Mouse (Mus musculus) forebrain, postnatal 0 days (tissue): ENCODE measurements around the gene Gba. TPM values are rescaled to one million over a fixed set of nuclear protein-coding genes. Genes with fewer than 3 reads are reported as not detected.
"Not testable (repeated sequence)": the region's sequence is repeated elsewhere in the genome, so short reads cannot be mapped to it uniquely, and the experiment has no call there.

ENCODE experiments used
- ATAC-seq: fragments of 200-750 bp; cut with Nextera tagmentation; 2 replicates; pipeline ENCODE4 v1.8.0; 2017; ENCODE audit warnings: mild to moderate bottlenecking, moderate library complexity
- DNase-seq: peaks from one replicate; pipeline ENCODE4 v3.0.0-alpha.2; 2015
- H3K27ac ChIP-seq: fragments of 300-500 bp; sonication (generic); 2 replicates; pipeline ENCODE4 v1.5.1; 2014; ENCODE audit warnings: low read depth, mild to moderate bottlenecking, antibody characterized with exemption, low read length, moderate library complexity, mixed read lengths
- H3K27me3 ChIP-seq: fragments of 300-500 bp; sonication (generic); 2 replicates; pipeline ENCODE4 v1.6.1; 2014; ENCODE audit warnings: mild to moderate bottlenecking, low read length, mixed read lengths; ENCODE audit not compliant: insufficient read depth
- H3K36me3 ChIP-seq: fragments of 300-500 bp; sonication (generic); 2 replicates; pipeline ENCODE4 v1.6.1; 2014; ENCODE audit warnings: mild to moderate bottlenecking, moderate library complexity; ENCODE audit not compliant: insufficient read depth
- H3K4me1 ChIP-seq: fragments of 300-500 bp; sonication (generic); 2 replicates; pipeline ENCODE4 v1.6.1; 2014; ENCODE audit warnings: antibody characterized with exemption; ENCODE audit not compliant: insufficient read depth
- H3K4me2 ChIP-seq: fragments of 300-500 bp; sonication (generic); 2 replicates; pipeline ENCODE4 v1.6.1; 2014; ENCODE audit warnings: low read depth, mild to moderate bottlenecking, moderate library complexity
- H3K4me3 ChIP-seq: fragments of 300-500 bp; sonication (generic); 2 replicates; pipeline ENCODE4 v1.5.1; 2014; ENCODE audit warnings: low read depth, low read length, mixed read lengths
- H3K9ac ChIP-seq: fragments of 300-500 bp; sonication (generic); 2 replicates; pipeline ENCODE4 v1.6.1; 2014; ENCODE audit warnings: mild to moderate bottlenecking
- H3K9me3 ChIP-seq: fragments of 300-500 bp; sonication (generic); 2 replicates; pipeline ENCODE4 v1.6.1; 2016; ENCODE audit warnings: low read length
- CTCF ChIP-seq: sonication (generic); IDR thresholded peaks from 2 replicates; pipeline ENCODE4 v1.5.1; 2016; ENCODE audit warnings: antibody characterized with exemption, control low read depth, low read depth
- WGBS: fragments of 180-500 bp; shearing (Covaris S2); extraction: QIAGEN DNeasy Blood & Tissue Kit; methylation state at CpG from one replicate; pipeline ENCODE4 v1.1.7; 2014; 5-methylcytosine and 5-hydroxymethylcytosine counted together
- polyA plus RNA-seq: library from polyadenylated mRNA; unstranded; fragments of >200 nt; fragmentation: Nextera tagmentation; extraction: Ambion mirVana; gene quantifications from 2 replicates; pipeline ENCODE4 v1.2.1, GENCODE M21; 2015
- total RNA-seq: library from RNA; depleted of rRNA; stranded (reverse); fragments of >200 nt; gene quantifications from 2 replicates; pipeline ENCODE4 v1.2.3, GENCODE M21; 2014

Gene Gba
- total and polyA plus RNA-seq, 2 experiments from 2014 or later, result 41.7 to 51.1 TPM

DNA sequence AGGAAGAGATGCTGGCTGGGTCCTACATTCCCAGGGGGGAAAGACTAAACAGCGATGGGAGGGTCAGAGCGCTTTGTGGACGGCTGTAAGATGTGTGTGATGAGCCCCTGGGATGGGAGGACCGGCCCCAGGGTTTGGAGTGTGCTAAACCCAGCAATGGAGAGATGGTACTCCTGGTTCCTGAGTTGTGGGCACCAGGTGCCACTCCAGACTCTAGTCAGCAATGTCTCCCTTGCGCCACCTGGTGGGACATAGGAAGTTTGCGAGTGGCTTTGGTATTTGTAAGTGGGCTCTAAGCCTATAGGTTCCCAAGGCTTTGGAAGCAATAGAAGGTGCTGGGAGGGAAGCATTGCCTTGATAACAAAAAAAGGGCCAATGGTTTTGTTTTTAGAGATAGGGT lies 13.1 kb downstream of the Gba start:
- ATAC-seq (peak; percentile 59), DNase-seq (peak; percentile 95)
- no peaks in the 10 kb centered on the region for H3K27me3 ChIP-seq
- peaks cover 8% of the 10 kb centered on the region for H3K4me1 ChIP-seq
- peak overlapping the region; percentile 84 for H3K4me2 ChIP-seq
- peak overlapping the region; percentile 97 for H3K27ac ChIP-seq
- WGBS, result 0% methylated on average over 6 of the region's 6 CpGs
- peak overlapping the region; percentile 86 for H3K9ac ChIP-seq
- peaks cover 11% of the 10 kb centered on the region; the same call in 1 of the 2 replicates for H3K36me3 ChIP-seq
- peak; percentile 96 for TF ChIP-seq CTCF
- H3K4me3 ChIP-seq, result peak overlapping the region; percentile 79
- no peaks in the 10 kb centered on the region for H3K9me3 ChIP-seq

DNA sequence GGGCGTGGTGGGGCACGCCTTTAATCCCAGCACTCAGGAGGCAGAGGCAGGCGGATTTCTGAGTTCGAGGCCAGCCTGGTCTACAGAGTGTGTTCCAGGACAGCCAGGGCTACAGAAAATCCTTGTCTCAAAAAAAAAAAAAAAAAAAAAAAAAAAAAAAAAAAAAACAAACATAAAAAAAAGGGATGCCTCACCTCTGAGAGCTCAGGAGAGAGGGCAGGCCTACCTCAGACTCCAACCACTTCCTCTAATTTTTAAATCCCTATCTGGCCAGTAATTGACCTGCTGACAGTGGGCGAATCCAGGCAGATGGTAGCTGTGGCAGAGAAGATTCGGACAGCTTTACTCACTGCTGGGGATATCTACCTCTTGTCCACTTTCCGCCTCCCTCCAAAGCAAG lies 13.7 kb downstream of the Gba start:
- H3K27me3 ChIP-seq, H3K4me3 ChIP-seq, H3K9me3 ChIP-seq, H3K4me1 ChIP-seq, ATAC-seq, H3K9ac ChIP-seq, DNase-seq, H3K27ac ChIP-seq: not testable (repeated sequence)
- WGBS, result 66% methylated on average over 7 of the region's 7 CpGs
- Histone ChIP-seq H3K4me2 (peak overlapping the region; percentile 84; the same call in 1 of the 2 replicates), H3K36me3 (peaks cover 16% of the 10 kb centered on the region)

DNA sequence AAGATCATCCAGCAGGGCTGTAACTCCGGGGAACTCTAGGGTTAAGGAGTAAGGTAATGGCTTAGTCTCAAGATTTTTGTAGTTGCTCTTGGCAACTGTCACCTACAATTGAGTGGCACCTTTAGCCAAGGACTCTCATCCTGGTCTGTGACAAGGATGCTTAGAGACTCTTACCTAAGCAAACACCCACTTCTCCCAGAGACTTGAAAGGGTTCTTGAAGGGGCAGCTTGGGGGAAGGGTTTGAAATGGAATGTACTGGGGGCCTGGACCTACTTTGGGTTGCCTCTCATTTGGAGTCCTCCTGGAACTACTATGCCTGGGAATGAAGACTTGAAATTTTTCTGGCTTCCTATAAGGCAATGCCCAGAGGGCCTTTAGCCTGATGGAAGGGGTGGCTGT lies 15.5 kb downstream of the Gba start:
- Histone ChIP-seq H3K9me3 (no peaks in the 10 kb centered on the region), H3K4me1 (peaks cover 1% of the 10 kb centered on the region), H3K36me3 (peaks cover 23% of the 10 kb centered on the region), H3K4me3 (no peak overlapping the region), H3K27me3 (no peaks in the 10 kb centered on the region), H3K27ac (no peak overlapping the region), H3K4me2 (no peak overlapping the region), H3K9ac (no peak overlapping the region)
- DNase-seq, result no peak
- no peak for ATAC-seq
- TF ChIP-seq CTCF, result no peak
- WGBS, result 41% methylated on average over 1 of the region's 1 CpGs

GRCm38 (mm10) chr3:89219546-89219945 lies 16.8 kb downstream of the Gba start:
- no peak for DNase-seq
- H3K4me2 ChIP-seq, result no peak overlapping the region
- no peaks in the 10 kb centered on the region for H3K4me1 ChIP-seq
- H3K4me3 ChIP-seq, result no peak overlapping the region
- no peaks in the 10 kb centered on the region for H3K27me3 ChIP-seq
- WGBS, result 50% methylated on average over 8 of the region's 8 CpGs
- no peak overlapping the region; the same call in 1 of the 2 replicates for H3K27ac ChIP-seq
- ATAC-seq, result no peak
- H3K9me3 ChIP-seq, result no peaks in the 10 kb centered on the region
- no peak for TF ChIP-seq CTCF
- no peak overlapping the region for H3K9ac ChIP-seq
- peaks cover 23% of the 10 kb centered on the region for H3K36me3 ChIP-seq

- H3K4me1 ChIP-seq, result peaks cover 10% of the 10 kb centered on the region
- no peak overlapping the region for H3K4me3 ChIP-seq
- no peaks in the 10 kb centered on the region for H3K9me3 ChIP-seq
- peaks cover 23% of the 10 kb centered on the region for H3K36me3 ChIP-seq
- DNase-seq (no peak), ATAC-seq (no peak)
- WGBS, result 58% methylated on average over 5 of the region's 5 CpGs
- no peak for TF ChIP-seq CTCF
- H3K9ac ChIP-seq, result no peak overlapping the region
- no peak overlapping the region for H3K4me2 ChIP-seq
- H3K27ac ChIP-seq, result no peak overlapping the region
- no peaks in the 10 kb centered on the region for H3K27me3 ChIP-seq
These were observed 18.4 kb downstream of the Gba start for GRCm38 (mm10) chr3:89221167-89221566.

DNA sequence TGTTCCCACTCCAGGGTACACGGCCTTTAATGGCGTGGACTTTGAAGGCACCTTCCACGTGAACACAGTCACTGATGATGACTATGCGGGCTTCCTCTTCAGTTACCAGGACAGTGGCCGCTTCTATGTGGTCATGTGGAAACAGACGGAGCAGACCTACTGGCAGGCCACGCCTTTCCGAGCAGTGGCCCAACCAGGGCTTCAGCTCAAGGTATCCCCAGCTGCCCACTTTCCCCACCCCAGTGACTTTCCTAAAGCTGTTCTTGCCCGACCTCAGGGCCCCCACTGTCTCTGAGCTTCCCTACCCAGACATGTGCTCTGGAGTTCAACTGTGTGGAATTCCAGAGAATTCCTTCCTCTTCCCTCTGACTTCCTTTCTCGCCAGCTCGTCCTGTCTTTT lies 22.1 kb downstream of the Gba start:
- Histone ChIP-seq H3K27me3 (no peaks in the 10 kb centered on the region), H3K4me3 (peak overlapping the region; percentile 45; the same call in 1 of the 2 replicates), H3K9me3 (no peaks in the 10 kb centered on the region), H3K36me3 (peaks cover 15% of the 10 kb centered on the region), H3K27ac (peak overlapping the region; percentile 80), H3K4me2 (peak overlapping the region; percentile 91), H3K4me1 (peaks cover 28% of the 10 kb centered on the region), H3K9ac (peak overlapping the region; percentile 53)
- DNase-seq, result no peak
- ATAC-seq, result no peak
- 20% methylated on average over 11 of the region's 11 CpGs for WGBS
- TF ChIP-seq CTCF, result no peak

- no peak for ATAC-seq
- Histone ChIP-seq H3K27me3 (no peaks in the 10 kb centered on the region), H3K4me3 (peak overlapping the region; percentile 45), H3K27ac (peak overlapping the region; percentile 80), H3K4me2 (peak overlapping the region; percentile 91), H3K9ac (peak overlapping the region; percentile 53), H3K36me3 (peaks cover 12% of the 10 kb centered on the region; the same call in 1 of the 2 replicates), H3K4me1 (peaks cover 28% of the 10 kb centered on the region), H3K9me3 (no peaks in the 10 kb centered on the region)
- no peak for TF ChIP-seq CTCF
- WGBS, result 13% methylated on average over 12 of the region's 12 CpGs
- no peak for DNase-seq
These were observed 22.6 kb downstream of the Gba start for GRCm38 (mm10) chr3:89225321-89225815.
